Mouse (Mus musculus) kidney, postnatal 0 days (tissue): ENCODE data around the gene B430306N03Rik. TPM values are rescaled to one million over a fixed set of nuclear protein-coding genes. Genes with fewer than 3 reads are reported as not detected.

Experiments used
- ATAC-seq: fragments of 200-750 bp; cut with Nextera tagmentation; replicated peaks from 2 replicates; pipeline ENCODE4 v1.8.0; 2017; ENCODE audit warnings: low read depth, moderate number of reproducible peaks, moderate TSS enrichment, moderate library complexity; ENCODE audit not compliant: low FRiP score
- DNase-seq: peaks from one replicate; pipeline ENCODE4 v3.0.0-alpha.2; 2016; ENCODE audit warnings: low spot score
- H3K27ac ChIP-seq: fragments of 300-500 bp; sonication (generic); 2 replicates; pipeline ENCODE4 v1.5.1; 2014; ENCODE audit warnings: mild to moderate bottlenecking
- H3K27me3 ChIP-seq: fragments of 300-500 bp; sonication (generic); 2 replicates; pipeline ENCODE4 v1.6.1; 2014; ENCODE audit warnings: low read length, mixed read lengths; ENCODE audit not compliant: insufficient read depth
- H3K36me3 ChIP-seq: fragments of 300-500 bp; sonication (generic); 2 replicates; pipeline ENCODE4 v1.6.1; 2014; ENCODE audit warnings: low read length, mixed read lengths; ENCODE audit not compliant: insufficient read depth
- H3K4me1 ChIP-seq: fragments of 300-500 bp; sonication (generic); replicated peaks from 2 replicates; pipeline ENCODE4 v1.6.1; 2014; ENCODE audit warnings: antibody characterized with exemption, low read length, mixed read lengths; ENCODE audit not compliant: insufficient read depth
- H3K4me2 ChIP-seq: fragments of 300-500 bp; sonication (generic); 2 replicates; pipeline ENCODE4 v1.6.1; 2014; ENCODE audit warnings: mild to moderate bottlenecking, low read length, moderate library complexity, mixed read lengths
- H3K4me3 ChIP-seq: fragments of 300-500 bp; sonication (generic); replicated peaks from 2 replicates; pipeline ENCODE4 v1.5.1; 2014; ENCODE audit warnings: low read depth, low read length
- H3K9ac ChIP-seq: fragments of 300-500 bp; sonication (generic); 2 replicates; pipeline ENCODE4 v1.6.1; 2014; ENCODE audit warnings: low read depth, low read length
- H3K9me3 ChIP-seq: fragments of 300-500 bp; sonication (generic); replicated peaks from 2 replicates; pipeline ENCODE4 v1.6.1; 2016; ENCODE audit warnings: low read length, inconsistent platforms, mixed read lengths
- CTCF ChIP-seq: IDR thresholded peaks from 2 replicates; pipeline ENCODE4 v1.5.1; 2016; ENCODE audit warnings: antibody characterized with exemption, low read depth, mild to moderate bottlenecking, moderate library complexity
- WGBS: fragments of 180-500 bp; shearing (Covaris S2); extraction: QIAGEN DNeasy Blood & Tissue Kit; methylation state at CpG from one replicate; pipeline ENCODE4 v1.1.7; 2014; 5-methylcytosine and 5-hydroxymethylcytosine counted together
- polyA plus RNA-seq: library from polyadenylated mRNA; unstranded; fragments of >200 nt; fragmentation: Nextera tagmentation; extraction: Ambion mirVana; gene quantifications from 2 replicates; pipeline ENCODE4 v1.2.1, GENCODE M21; 2015

B430306N03Rik gene
- polyA plus RNA-seq, 1 experiment from 2014 or later, result 0.28 TPM

GRCm38 (mm10) chr17:48272598-48272997 lies 43.3 kb upstream of the B430306N03Rik start:
- ATAC-seq (no peak), DNase-seq (no peak)
- Histone ChIP-seq H3K4me2 (no peak overlapping the region), H3K4me1 (no peaks in the 10 kb centered on the region), H3K4me3 (no peak overlapping the region), H3K9me3 (no peaks in the 10 kb centered on the region), H3K9ac (no peak overlapping the region), H3K27ac (no peak overlapping the region), H3K36me3 (no peaks in the 10 kb centered on the region), H3K27me3 (no peaks in the 10 kb centered on the region)
- no peak for TF ChIP-seq CTCF
- 86% methylated on average over 4 of the region's 4 CpGs for WGBS

DNA sequence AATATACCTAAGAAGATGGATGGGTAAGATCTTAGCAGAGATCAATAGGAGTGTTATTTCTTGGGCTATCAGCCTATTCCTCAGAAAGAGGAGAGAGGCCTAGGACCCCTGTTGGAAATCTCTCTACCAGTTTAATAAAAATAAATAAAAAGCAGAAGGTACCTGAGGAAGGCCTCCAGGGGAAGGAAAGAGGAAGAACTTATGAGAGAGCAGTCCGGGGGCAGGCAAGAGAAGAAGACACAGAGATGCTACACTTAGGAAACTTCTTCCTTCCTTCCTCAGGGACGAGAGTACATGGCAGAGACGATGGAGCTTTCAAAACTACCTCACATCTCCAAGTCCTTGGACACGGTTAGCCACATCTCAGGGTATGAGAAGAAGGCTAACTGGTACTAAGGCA lies 41.8 kb upstream of the B430306N03Rik start:
- Histone ChIP-seq H3K4me3 (no peak overlapping the region), H3K4me2 (no peak overlapping the region), H3K27me3 (no peaks in the 10 kb centered on the region), H3K9ac (no peak overlapping the region), H3K4me1 (no peaks in the 10 kb centered on the region), H3K36me3 (no peaks in the 10 kb centered on the region), H3K27ac (no peak overlapping the region), H3K9me3 (no peaks in the 10 kb centered on the region)
- no peak for TF ChIP-seq CTCF
- 85% methylated on average over 4 of the region's 4 CpGs for WGBS
- no peak for DNase-seq
- no peak for ATAC-seq

- ATAC-seq (no peak), DNase-seq (peak; percentile 79)
- Histone ChIP-seq H3K27ac (no peak overlapping the region), H3K36me3 (no peaks in the 10 kb centered on the region), H3K4me3 (no peak overlapping the region), H3K9ac (no peak overlapping the region), H3K9me3 (no peaks in the 10 kb centered on the region), H3K27me3 (no peaks in the 10 kb centered on the region), H3K4me2 (no peak overlapping the region), H3K4me1 (no peaks in the 10 kb centered on the region)
- TF ChIP-seq CTCF, result peak; percentile 84
- WGBS, result 33% methylated on average over 6 of the region's 6 CpGs
These were observed 41.1 kb upstream of the B430306N03Rik start for GRCm38 (mm10) chr17:48274885-48275284.

DNA sequence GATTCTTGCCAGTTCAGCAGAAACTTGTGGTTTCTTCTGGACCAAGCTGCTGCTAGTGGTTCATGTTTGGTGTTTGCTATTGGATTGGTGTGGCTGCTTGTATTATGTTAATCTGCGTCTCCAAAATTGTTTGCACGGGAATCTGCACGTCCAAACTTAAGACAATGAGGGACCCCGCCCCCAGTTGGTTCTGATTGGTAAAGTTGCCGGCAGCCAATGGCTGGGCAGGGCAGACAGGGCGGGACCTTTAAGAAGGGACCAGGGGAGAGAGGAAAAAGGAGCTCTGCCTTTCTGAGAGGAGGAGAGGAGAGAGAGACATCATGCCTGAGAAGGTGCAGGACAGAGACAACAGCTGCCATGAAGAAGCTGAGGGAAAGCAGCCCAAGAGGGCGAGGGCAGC lies 40.2 kb upstream of the B430306N03Rik start:
- no peaks in the 10 kb centered on the region for H3K36me3 ChIP-seq
- ATAC-seq (no peak), DNase-seq (no peak)
- H3K4me2 ChIP-seq, result no peak overlapping the region
- no peak overlapping the region for H3K27ac ChIP-seq
- no peak for TF ChIP-seq CTCF
- H3K4me3 ChIP-seq, result no peak overlapping the region
- H3K27me3 ChIP-seq, result no peaks in the 10 kb centered on the region
- H3K9ac ChIP-seq, result no peak overlapping the region
- 61% methylated on average over 7 of the region's 7 CpGs for WGBS
- no peaks in the 10 kb centered on the region for H3K9me3 ChIP-seq
- no peaks in the 10 kb centered on the region for H3K4me1 ChIP-seq

DNA sequence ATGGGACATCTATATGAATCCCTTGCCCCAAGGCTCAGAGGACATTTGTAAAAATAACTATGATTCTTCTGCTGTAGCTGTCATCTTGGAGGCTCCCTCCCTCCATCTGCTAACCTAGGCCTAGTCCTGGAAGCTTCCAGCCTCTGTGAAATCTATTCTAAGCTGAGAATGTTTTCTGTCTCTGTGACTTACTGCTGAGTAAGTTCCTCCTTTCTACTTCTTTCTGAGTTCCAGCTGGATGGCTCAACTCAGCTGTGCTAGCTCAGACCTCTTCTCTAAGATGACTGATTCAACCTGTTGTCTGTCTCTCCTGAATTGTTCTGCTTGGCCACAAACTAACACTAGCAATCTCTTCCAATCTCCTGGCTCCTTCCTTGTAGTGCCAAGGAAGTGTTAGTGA lies 37.6 kb upstream of the B430306N03Rik start:
- H3K36me3 ChIP-seq, result no peaks in the 10 kb centered on the region
- ATAC-seq, result no peak
- no peak overlapping the region for H3K9ac ChIP-seq
- no peak for DNase-seq
- no peak overlapping the region for H3K4me3 ChIP-seq
- H3K27me3 ChIP-seq, result no peaks in the 10 kb centered on the region
- no peak for TF ChIP-seq CTCF
- H3K4me1 ChIP-seq, result no peaks in the 10 kb centered on the region
- H3K4me2 ChIP-seq, result no peak overlapping the region
- no peaks in the 10 kb centered on the region for H3K9me3 ChIP-seq
- no peak overlapping the region for H3K27ac ChIP-seq

DNA sequence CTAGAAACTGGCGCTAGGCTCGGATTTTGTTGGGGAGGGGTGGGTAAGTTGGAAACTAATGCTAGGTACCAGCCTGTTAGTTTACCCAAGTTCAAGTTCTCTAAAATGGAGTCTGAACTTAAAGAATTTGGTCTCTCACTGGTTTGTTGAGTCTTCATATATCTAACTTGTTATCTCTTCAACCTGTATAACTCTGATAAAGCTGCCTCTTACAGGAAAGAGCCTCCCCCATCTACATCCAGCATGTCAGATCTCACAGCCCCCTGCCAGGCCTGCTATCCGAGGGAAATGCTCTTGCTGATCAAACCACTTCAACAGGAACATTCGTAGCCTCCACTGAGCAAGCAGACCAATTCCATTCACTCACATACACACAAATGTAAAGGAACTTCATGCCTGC lies 36.9 kb upstream of the B430306N03Rik start:
- Histone ChIP-seq H3K9me3 (no peaks in the 10 kb centered on the region), H3K4me2 (no peak overlapping the region), H3K27ac (no peak overlapping the region), H3K9ac (no peak overlapping the region), H3K36me3 (no peaks in the 10 kb centered on the region), H3K27me3 (no peaks in the 10 kb centered on the region), H3K4me1 (no peaks in the 10 kb centered on the region), H3K4me3 (no peak overlapping the region)
- DNase-seq (no peak), ATAC-seq (no peak)
- 81% methylated on average over 4 of the region's 4 CpGs for WGBS
- no peak for TF ChIP-seq CTCF

DNA sequence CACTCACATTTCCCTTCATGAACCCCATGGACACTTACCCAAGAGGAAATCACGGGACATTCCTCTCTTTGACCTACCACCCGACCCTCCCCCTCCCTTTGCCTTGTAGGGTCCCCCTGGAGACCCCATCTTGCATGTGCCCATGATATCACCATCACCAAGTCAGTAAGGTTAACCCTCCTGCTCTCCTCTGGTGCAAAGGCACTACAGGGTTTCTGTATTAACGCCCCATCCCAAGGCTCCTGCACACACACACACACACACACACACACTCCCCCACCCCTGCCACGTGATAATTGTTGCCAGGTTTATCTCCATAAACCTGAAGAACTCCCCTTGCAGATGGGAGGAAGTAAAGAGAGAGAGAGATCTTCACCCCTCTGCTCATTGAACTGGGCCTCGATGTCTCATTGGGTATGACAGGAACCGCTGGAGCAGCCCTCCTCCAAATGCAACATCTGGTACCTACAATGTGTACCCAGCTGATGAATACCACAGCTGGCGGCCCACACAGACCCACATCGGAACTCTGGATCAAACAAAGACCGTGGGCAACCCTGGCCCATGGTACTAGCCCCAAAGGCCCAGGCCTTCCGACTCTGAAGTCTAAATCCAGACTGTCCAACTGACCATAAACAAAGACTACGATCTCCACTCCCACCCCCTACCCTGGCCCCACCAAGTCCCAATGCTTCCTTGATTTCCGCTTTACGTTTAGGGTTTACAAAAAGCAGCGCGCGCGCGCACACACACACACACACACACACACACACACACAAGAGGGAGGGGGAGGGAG lies 34.8 kb upstream of the B430306N03Rik start:
- ATAC-seq (no peak), DNase-seq (peak; percentile 43)
- no peaks in the 10 kb centered on the region for H3K36me3 ChIP-seq
- no peak for TF ChIP-seq CTCF
- no peaks in the 10 kb centered on the region for H3K4me1 ChIP-seq
- WGBS, result 27% methylated on average over 18 of the region's 18 CpGs
- H3K9me3 ChIP-seq, result no peaks in the 10 kb centered on the region
- H3K4me2 ChIP-seq, result peak overlapping the region; percentile 43
- H3K27ac ChIP-seq, result no peak overlapping the region
- H3K4me3 ChIP-seq, result peak overlapping the region; percentile 23
- H3K9ac ChIP-seq, result no peak overlapping the region
- no peaks in the 10 kb centered on the region for H3K27me3 ChIP-seq
